Mouse (Mus musculus): ENCODE data around the gene Heatr6.

The Heatr6 gene

GRCm38 (mm10) chr11:83815191-83815590 is 61.7 kb downstream of the Heatr6 start:
- DNase-seq = no peak

- DNase-seq = peak; percentile 46 to 71
Observed at GRCm38 (mm10) chr11:83815628-83816027, 62.1 kb downstream of the Heatr6 start.

DNA sequence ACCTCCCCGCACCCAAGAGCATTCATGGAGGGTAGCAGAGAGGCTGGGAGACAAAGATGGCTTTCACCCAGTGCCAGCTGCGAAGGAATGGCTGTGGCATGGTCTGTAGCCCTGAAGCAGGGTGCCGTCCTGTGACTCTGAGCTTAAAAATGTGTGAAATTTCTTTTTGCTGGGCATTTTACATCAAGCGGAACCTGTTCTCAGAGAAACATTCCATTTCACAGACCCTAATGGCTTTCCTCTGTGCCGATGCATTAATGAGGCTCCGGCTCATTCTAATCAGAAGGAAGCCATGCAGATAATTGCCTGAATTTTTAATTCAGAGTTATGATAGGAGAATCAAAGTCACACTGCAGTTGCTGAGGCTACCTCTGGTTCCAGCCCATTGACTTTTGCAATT is 63.6 kb downstream of the Heatr6 start:
- no peak for DNase-seq

DNA sequence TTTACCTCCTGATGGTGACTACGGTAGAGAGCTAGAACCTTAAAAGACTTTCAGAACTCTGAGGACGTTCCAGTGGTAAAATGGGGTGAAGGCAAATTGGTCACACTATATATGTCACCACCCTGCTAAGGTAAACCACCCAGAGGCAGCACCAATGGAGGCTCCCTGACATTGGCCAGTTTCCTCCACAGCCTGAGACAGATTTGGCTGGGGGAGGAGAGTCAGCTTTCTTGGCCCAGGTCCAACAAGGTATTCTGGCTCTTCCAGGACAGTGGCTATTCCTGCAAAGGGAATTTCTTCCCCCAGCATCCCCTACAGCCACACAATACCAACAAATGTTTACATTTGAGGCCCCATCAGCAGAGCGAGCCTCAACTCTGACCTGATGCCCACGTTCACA is 64.5 kb downstream of the Heatr6 start:
- peak in 1 of 2 experiments; percentile 4 for DNase-seq

DNA sequence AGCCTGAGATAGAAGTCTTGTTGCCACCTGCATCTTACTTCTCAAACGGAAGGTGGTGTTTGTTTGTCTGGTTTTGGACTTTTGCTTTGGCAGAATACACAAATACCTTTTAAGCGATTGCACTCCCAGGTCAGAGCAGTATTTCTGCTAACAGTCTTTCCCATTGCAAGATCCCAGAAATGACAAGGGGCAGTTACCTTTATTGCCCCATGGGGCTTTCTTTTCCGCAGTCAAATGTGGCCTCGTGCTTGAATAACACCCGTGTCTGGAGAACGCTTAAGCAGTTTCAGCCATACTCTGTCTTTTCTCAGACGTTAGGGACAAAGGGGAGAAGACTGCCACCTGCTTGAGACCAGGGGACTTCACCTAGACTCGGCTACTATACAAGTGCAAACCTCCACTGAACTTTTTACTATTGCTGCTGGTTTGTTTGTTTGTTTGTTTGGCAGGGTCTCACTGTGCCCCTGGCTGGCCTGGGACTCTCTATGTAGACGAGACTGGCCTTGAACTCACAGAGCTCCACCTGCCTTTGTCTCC is 65.2 kb downstream of the Heatr6 start:
- DNase-seq = no peak

GRCm38 (mm10) chr11:83819806-83820483 is 66.4 kb downstream of the Heatr6 start:
- peak in 1 of 2 experiments; percentile 15 for DNase-seq

DNA sequence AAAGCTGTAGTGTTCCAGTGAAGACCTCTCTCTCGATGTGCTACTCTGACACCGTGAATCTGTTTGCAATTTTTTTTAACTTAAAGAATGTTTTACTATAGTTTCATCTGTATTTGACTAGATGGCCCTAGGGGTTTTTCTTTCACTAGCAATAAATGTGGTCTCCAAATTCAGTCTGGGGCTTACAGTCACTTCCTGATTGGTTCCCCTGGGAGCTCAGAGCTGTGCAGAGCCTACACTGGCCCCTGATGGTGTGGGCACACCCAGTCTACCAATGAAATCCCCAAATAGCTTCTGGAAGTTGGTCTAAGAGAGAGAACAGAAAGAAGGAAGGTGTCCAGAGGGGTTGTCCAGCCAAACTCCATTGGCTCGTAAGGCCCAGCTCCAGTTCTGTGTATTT is 72.6 kb downstream of the Heatr6 start:
- DNase-seq = no peak

GRCm38 (mm10) chr11:83828553-83829142 is 75.2 kb downstream of the Heatr6 start:
- DNase-seq = no peak

DNA sequence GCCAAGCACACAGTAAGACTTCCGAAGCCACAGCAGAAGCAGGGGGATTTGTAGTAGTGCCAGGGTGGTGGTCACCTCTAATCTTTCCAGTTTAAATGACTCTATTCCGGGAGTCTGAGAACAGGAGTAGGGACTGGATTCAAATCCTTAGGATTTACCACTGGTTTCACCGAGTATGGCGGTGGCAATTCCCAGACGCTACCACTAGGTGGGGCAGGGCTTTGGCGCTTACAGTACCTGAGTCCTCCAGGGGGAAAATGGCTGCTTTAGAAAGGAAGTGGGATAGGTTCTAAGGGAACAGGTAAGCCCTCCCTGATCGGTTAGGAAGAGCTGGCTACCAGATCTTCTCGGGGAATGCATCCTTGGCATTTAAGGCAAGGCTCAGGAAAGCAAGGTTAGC is 78.9 kb downstream of the Heatr6 start:
- peak; percentile 12 to 50 for DNase-seq

Measured in cerebellum, postnatal 25 days (tissue).